Comparison of ENCODE assay signal across 8 mouse cellular contexts in the genomic region with DNA sequence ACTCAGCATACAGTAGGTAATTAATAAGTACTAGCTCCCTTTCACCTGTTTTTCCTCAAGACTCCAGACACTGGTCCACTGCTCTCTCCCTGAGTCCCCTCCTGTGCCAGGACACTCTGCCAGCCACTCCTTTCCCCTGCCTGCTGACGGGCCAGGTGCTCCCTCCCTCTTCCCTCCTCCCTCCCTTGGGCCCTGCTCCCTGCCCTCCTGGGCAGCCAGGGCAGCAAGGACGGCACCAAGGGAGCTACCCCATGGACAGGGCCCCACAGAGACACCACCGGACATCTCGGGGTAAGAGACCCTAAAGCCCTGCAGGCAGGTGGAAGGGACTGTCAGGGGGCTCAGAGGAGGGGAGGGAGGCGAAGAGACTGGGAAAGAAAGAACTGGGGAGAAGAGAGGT. TPM values are rescaled to one million over a fixed set of nuclear protein-coding genes. Genes with fewer than 3 reads are reported as not detected.
DNase-seq lines count a peak whose midpoint lies in the region; ATAC-seq and TF ChIP-seq lines count a peak whose summit lies in the region.

A gene (plus strand): TSS at position 154 of the 400 bp plus-strand sequence.

- H3K4me3 ChIP-seq in hindbrain, postnatal 0 days (ENCODE audit: low read length), result peak within 1 kb of the TSS; percentile 16
- H3K4me3 ChIP-seq in liver, embryonic 13.5 days (replicated peaks), result no peak within 1 kb of the TSS

- H3K9ac ChIP-seq in hindbrain, postnatal 0 days (replicated peaks; ENCODE audit: low read length), result 0 out of 2 replicates have a peak within 1 kb of the TSS, but pooled peaks have one; percentile 21
- peak within 1 kb of the TSS; percentile 9; the same call in 1 of the 2 replicates for H3K9ac ChIP-seq in liver, embryonic 13.5 days

- peaks cover 12% of the 10 kb centered on the region; the same call in 1 of the 2 replicates for H3K4me1 ChIP-seq in hindbrain, postnatal 0 days (ENCODE audit: insufficient read depth, low read length)
- peaks cover 12% of the 10 kb centered on the region for H3K4me1 ChIP-seq in liver, embryonic 13.5 days (replicated peaks)

- ATAC-seq in hindbrain, postnatal 0 days, result no peak
- no peak for ATAC-seq in liver, embryonic 13.5 days (ENCODE audit: low read depth)

- 18% methylated on average over 5 of the region's 5 CpGs for WGBS in hindbrain, postnatal 0 days
- WGBS in liver, embryonic 13.5 days (ENCODE audit: insufficient replicate concordance), result 19% methylated on average over 5 of the region's 5 CpGs

- DNase-seq in adipocyte (ENCODE audit: low spot score), result peak; percentile 87
- peak; percentile 85 for DNase-seq in cerebellum, adult 11-12 months
- peak; percentile 64 for DNase-seq in gastrocnemius, postnatal 25 days
- no peak for DNase-seq in hindbrain, postnatal 0 days (ENCODE audit: low spot score)
- no peak for DNase-seq in liver, embryonic 13.5 days
- peak; percentile 42 for DNase-seq in ovary, postnatal 14 days (ENCODE audit: low spot score)
- no peak for DNase-seq in layer of hippocampus, postnatal 10 days (ENCODE audit: low spot score in 2 of 2)
- DNase-seq in left cerebral cortex, adult 11 months (ENCODE audit: low spot score), result no peak

- H3K27me3 ChIP-seq in hindbrain, postnatal 0 days (ENCODE audit: insufficient read depth, low read length), result no peaks in the 10 kb centered on the region
- H3K27me3 ChIP-seq in liver, embryonic 13.5 days, result 0 out of 2 replicates have a peak, but pooled peaks cover 5% of the 10 kb centered on the region

- no peaks in the 10 kb centered on the region for H3K36me3 ChIP-seq in hindbrain, postnatal 0 days (ENCODE audit: insufficient read depth, low read length)
- no peaks in the 10 kb centered on the region for H3K36me3 ChIP-seq in liver, embryonic 13.5 days

- H3K27ac ChIP-seq in hindbrain, postnatal 0 days, result peak within 1 kb of the TSS; percentile 26; the same call in 1 of the 2 replicates
- H3K27ac ChIP-seq in liver, embryonic 13.5 days, result no peak within 1 kb of the TSS

- TF ChIP-seq CTCF in hindbrain, postnatal 0 days (IDR thresholded peaks at IDR 0.05; ENCODE audit: low read depth), result no peak

- H3K9me3 ChIP-seq in hindbrain, postnatal 0 days (ENCODE audit: low read length), result no peaks in the 10 kb centered on the region
- H3K9me3 ChIP-seq in liver, embryonic 13.5 days (replicated peaks), result no peaks in the 10 kb centered on the region

- H3K4me2 ChIP-seq in hindbrain, postnatal 0 days (ENCODE audit: low read depth, low read length), result peak within 1 kb of the TSS; percentile 43
- H3K4me2 ChIP-seq in liver, embryonic 13.5 days, result peak within 1 kb of the TSS; percentile 19

RNA-seq across cellular contexts. Expression of the gene that starts here (rescaled TPM):
- total RNA-seq in gastrocnemius, postnatal 25 days (2021), result 10 to 100 TPM; 43.8 to 52.8 TPM
- 1.5 TPM in 2 replicates for total RNA-seq in hindbrain, postnatal 0 days (2014; rRNA removed)
- 0.45 and 0.79 TPM in 2 replicates for polyA plus RNA-seq in hindbrain, postnatal 0 days (2015; fragmentation: Nextera tagmentation; extraction: Ambion mirVana)
- polyA plus RNA-seq in liver, embryonic 13.5 days (2015; fragmentation: Nextera tagmentation; extraction: Ambion mirVana), result 0.58 and 0.65 TPM in 2 replicates
- total RNA-seq in layer of hippocampus, postnatal 10 days (2021), result under 1 TPM; 0.16 to 0.62 TPM

Comparison
In these comparisons a context has a peak if more than half of its experiments do, and no peak if none do; other contexts are left out.
1. RNA of the gene that starts here (total RNA-seq): 43.8 to 52.8 TPM in gastrocnemius, postnatal 25 days; 1.5 TPM in hindbrain, postnatal 0 days and 0.16 to 0.62 TPM in layer of hippocampus, postnatal 10 days; every median in the first group is over 10 times any median in the second.
2. DNase-seq: peak in adipocyte (single experiment), cerebellum, adult 11-12 months (single experiment), gastrocnemius, postnatal 25 days (single experiment) and ovary, postnatal 14 days (single experiment); none in hindbrain, postnatal 0 days (single experiment), liver, embryonic 13.5 days (single experiment), layer of hippocampus, postnatal 10 days (0 of 2) and left cerebral cortex, adult 11 months (single experiment).